Mouse (Mus musculus) cerebellum, adult 2 months (tissue): ENCODE data around the gene Tbx18. TPM values are rescaled to one million over a fixed set of nuclear protein-coding genes. Genes with fewer than 3 reads are reported as not detected.

Experiments used
- DNase-seq, 2 experiments: peaks; one replicate each; pipeline ENCODE4 v3.0.0; 2021
- H3K27ac ChIP-seq: fragments of 200-500 bp; 2 replicates; pipeline ENCODE4 v1.5.1; 2012; ENCODE audit warnings: low read length, control low read depth, inconsistent platforms; ENCODE audit not compliant: insufficient read depth
- H3K27me3 ChIP-seq: fragments of 200-500 bp; 2 replicates; pipeline ENCODE4 v1.6.1; 2012; ENCODE audit warnings: inconsistent platforms, mild to moderate bottlenecking, low read length, moderate library complexity; ENCODE audit not compliant: control insufficient read depth, insufficient read depth
- H3K4me1 ChIP-seq: fragments of 200-500 bp; 2 replicates; pipeline ENCODE4 v1.6.1; 2011; ENCODE audit warnings: low read length; ENCODE audit not compliant: control insufficient read depth, insufficient read depth
- H3K4me3 ChIP-seq: fragments of 200-500 bp; replicated peaks from 2 replicates; pipeline ENCODE3; 2011; ENCODE audit warnings: mild to moderate bottlenecking, low read depth, low read length, control low read depth; ENCODE audit not compliant: insufficient read depth
- CTCF ChIP-seq: fragments of 200-500 bp; IDR thresholded peaks from 2 replicates; pipeline ENCODE4 v1.5.1; 2011; ENCODE audit warnings: low read depth, mild to moderate bottlenecking, control low read depth, low read length, moderate library complexity, borderline replicate concordance; ENCODE audit not compliant: insufficient read depth
- POLR2A ChIP-seq: fragments of 200-500 bp; IDR thresholded peaks from 2 replicates; pipeline ENCODE4 v1.6.1; 2011; ENCODE audit warnings: low read length, control low read depth, borderline replicate concordance; ENCODE audit not compliant: insufficient read depth
- WGBS: fragments of 180-500 bp; shearing (Covaris S2); methylation state at CpG from one replicate; pipeline ENCODE4 v1.1.7; 2018; 5-methylcytosine and 5-hydroxymethylcytosine counted together
- polyA plus RNA-seq: library from polyadenylated mRNA; depleted of rRNA; stranded (reverse); fragments of >200 nt; gene quantifications from 2 replicates; pipeline ENCODE4 v1.2.3, GENCODE M21; 2012

The Tbx18 gene
- polyA plus RNA-seq, 1 experiment, result 1.1 TPM

DNA sequence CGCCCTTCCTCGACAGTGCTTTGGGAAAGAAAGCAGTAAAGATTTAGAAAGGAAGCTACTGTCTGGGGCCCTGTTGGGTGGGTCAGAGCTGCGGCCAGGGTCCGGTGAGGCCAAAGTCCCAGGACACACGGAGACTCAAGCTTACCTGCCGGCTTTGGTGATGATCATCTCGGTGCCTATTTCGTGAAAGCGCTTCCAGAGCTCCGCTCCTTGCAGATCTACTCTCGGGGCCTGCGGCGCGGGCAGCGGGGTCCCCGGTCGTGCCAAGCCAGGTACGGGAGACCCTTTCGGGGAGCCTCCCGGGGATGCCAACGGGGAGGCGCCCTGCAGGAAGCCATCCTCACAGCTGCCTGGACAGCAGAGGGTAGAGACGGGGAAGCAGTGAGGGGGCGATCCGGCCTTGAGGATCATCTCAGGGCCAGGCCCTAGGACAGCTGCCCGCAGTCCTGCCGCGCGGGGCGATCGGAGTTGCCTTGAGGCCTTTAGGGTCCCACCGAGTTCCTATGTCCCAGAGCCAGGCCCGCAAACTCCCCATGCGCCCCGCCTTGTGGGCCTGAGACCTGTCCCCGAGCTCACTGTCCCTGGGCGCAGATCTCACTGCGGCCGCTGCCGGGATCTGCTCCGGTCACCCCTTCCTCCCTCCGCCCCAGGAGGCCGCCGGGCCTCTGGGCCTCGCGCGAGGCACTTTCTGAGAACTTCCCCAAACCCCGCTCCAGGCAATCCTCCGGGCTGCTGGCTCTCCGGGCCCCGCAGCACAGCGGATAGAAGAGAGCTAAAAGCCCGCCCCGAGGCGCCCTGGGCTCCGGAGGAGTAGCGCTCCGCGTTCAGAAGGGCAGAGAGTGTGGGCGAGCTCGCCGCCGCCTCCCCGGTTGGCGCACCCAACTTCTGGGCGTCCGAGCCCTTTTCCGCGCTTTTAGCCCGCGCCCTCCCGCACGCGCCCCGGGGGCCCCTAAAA is 1.5 kb downstream of the Tbx18 start:
- Histone ChIP-seq H3K4me3 (no peak overlapping the region), H3K4me1 (no peaks in the 10 kb centered on the region), H3K27me3 (peaks cover 29% of the 10 kb centered on the region; the same call in 1 of the 2 replicates), H3K27ac (no peak overlapping the region)
- 1% methylated on average over 71 of the region's 75 CpGs for WGBS
- DNase-seq, result peak in 1 of 2 experiments; percentile 15
- no peak for TF ChIP-seq POLR2A
- no peak for TF ChIP-seq CTCF

DNA sequence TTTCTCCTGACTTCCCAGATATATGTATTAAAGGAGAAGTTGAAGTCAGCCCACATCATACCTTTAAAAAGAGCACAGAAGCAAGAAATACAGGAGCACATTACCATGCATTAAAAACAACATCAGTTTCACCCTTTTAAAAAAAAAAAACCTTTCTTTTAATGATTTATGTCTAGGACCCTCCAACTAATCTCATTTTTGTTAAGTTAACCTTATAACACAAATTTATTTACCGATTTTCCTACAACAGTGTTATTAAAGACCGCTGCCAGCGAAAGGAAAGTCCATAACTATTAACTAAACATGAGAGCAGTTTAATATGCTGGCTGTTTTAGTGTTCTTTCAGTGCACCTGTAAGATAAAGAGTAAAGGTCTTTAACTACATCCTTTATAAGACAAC is 3.0 kb downstream of the Tbx18 start:
- peaks cover 27% of the 10 kb centered on the region; the same call in 1 of the 2 replicates for H3K27me3 ChIP-seq
- no peak for TF ChIP-seq POLR2A
- no peak for TF ChIP-seq CTCF

DNA sequence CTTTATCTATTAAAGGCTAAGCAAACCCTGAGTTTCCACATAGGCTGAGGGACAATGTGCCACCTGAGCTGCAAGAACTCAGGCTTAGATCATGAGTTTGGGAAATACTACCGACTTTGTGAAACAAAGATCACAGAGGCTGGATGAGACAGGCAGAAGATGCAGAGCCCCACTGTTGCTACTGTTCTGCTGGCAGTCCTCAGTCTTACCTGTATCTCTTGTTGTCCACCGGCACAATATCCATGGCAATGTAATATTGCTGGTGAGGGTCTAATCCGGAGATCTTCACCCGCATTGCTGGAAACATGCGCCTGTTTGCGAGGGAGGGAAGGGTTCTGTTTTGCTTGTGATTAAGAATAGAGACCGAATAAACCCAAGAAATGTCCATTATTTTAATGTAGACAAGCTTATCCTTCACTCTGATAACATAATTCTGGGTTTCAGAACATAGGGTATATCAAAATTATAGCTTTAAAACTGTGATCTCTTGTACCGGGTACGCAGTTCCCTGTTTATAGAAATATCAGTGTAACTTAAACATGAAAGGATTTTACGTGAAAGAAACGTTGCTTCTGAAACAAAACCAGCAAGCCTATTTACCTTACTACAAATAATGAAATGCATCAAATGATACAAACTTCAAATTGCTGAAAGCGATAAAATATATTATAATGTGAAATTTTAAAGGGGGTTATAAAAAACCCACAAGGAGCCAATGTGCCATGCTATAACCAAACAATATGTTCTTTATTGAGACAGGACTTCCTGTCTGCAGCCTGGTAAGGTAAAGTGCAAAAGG is 3.7 kb downstream of the Tbx18 start:
- no peak overlapping the region for H3K27ac ChIP-seq
- no peaks in the 10 kb centered on the region for H3K4me1 ChIP-seq
- no peak for DNase-seq
- 20% methylated on average over 12 of the region's 12 CpGs for WGBS
- H3K27me3 ChIP-seq, result peaks cover 23% of the 10 kb centered on the region; the same call in 1 of the 2 replicates
- TF ChIP-seq CTCF, result no peak
- no peak for TF ChIP-seq POLR2A
- H3K4me3 ChIP-seq, result no peak overlapping the region

More for the DNA sequence above, 3.0 kb downstream of the Tbx18 start:
- no peak for DNase-seq
- Histone ChIP-seq H3K27ac (no peak overlapping the region), H3K4me3 (no peak overlapping the region), H3K4me1 (no peaks in the 10 kb centered on the region)
- 32% methylated on average over 3 of the region's 3 CpGs for WGBS

DNA sequence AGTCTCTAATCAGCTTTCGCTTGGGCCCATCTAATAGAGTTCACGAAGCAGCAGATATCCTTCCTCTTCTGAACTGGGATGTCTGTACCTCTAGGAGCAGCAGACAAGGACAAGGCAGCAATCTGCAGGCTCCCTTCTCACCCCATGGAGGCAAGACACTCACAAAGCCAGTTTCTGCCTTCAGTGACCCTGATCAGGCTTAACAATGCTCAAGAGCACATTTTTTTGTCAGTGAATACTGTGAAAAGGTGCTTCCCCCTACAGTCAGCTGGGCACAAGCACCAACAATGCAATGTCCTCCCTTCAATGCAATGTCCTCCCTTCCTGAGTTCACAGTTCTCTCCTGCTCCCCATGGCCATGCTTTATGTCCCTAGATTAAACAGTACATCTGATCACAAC is 9.3 kb downstream of the Tbx18 start:
- TF ChIP-seq CTCF, result no peak
- TF ChIP-seq POLR2A, result no peak
- 68% methylated on average over 2 of the region's 2 CpGs for WGBS
- Histone ChIP-seq H3K27me3 (no peaks in the 10 kb centered on the region; the same call in 1 of the 2 replicates), H3K4me3 (no peak overlapping the region), H3K4me1 (no peaks in the 10 kb centered on the region), H3K27ac (no peak overlapping the region)
- no peak for DNase-seq

DNA sequence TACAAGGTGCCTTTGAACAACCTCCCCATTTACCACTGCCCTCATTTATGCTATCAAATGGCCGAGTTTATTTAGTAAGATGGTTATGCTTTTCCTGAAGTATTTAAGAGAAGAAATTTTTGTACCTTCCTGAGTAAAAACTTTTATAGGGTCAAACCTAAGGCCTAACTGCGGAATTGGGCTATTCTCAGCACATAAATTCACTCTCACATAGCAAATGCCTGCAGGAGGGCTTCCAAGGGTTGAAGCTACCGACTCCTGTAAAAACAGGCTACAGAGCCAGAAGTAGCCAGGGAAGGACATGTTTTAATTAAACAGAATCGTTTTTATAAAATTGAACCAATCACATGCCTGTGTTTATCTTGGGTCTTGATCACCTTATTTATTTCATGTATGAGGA is 20.7 kb downstream of the Tbx18 start:
- Histone ChIP-seq H3K27me3 (no peaks in the 10 kb centered on the region), H3K4me1 (no peaks in the 10 kb centered on the region), H3K27ac (no peak overlapping the region), H3K4me3 (no peak overlapping the region)
- DNase-seq, result no peak
- no peak for TF ChIP-seq CTCF
- TF ChIP-seq POLR2A, result no peak
- 78% methylated on average over 4 of the region's 4 CpGs for WGBS

DNA sequence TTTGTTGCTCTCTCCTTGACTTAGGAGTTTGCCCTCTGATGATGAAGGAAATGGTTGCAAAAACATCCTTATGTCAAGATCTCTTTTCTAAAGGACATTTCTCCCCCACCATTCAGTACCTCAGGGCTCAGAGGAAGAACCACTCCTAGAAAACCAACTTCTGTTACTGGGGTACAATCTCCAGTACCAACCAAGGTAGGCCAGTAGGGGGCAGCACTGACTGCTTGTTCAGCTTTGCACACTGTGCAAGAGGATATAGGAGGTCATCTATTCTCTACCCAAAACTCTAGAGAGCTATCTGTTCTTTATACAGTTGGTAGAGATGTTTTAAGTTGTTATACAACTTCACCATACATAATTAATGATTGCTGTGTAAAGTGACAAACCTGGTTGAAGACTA is 22.9 kb downstream of the Tbx18 start:
- no peak overlapping the region for H3K27ac ChIP-seq
- TF ChIP-seq CTCF, result peak; percentile 57
- TF ChIP-seq POLR2A, result no peak

DNA sequence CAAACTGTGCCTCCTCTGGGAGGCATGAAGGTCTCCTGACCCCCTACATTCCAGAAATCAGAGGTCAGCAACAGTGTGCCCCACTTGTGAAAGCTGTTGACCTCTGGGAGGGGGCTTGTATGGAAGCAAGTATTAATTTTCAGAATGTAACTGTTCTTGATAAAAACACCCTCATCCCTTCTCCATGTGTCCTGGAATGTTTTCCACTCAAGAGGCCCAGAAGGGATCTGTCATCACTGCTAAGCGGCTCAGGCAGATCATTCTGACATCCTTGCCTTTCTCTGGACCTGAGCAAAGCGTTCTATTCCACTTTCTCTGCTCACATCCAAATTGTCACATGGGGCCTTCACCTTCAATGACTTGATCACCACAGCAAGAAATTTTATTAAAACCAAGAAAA is 28.8 kb downstream of the Tbx18 start:
- DNase-seq, result no peak
- no peak overlapping the region for H3K27ac ChIP-seq
- H3K4me1 ChIP-seq, result no peaks in the 10 kb centered on the region
- no peaks in the 10 kb centered on the region for H3K27me3 ChIP-seq
- no peak overlapping the region for H3K4me3 ChIP-seq
- TF ChIP-seq CTCF (no peak), POLR2A (no peak)
- WGBS, result 90% methylated on average over 2 of the region's 2 CpGs

More for the DNA sequence above, 22.9 kb downstream of the Tbx18 start:
- DNase-seq, result peak; percentile 16 to 34
- H3K4me1 ChIP-seq, result no peaks in the 10 kb centered on the region
- no peaks in the 10 kb centered on the region for H3K27me3 ChIP-seq
- H3K4me3 ChIP-seq, result no peak overlapping the region

DNA sequence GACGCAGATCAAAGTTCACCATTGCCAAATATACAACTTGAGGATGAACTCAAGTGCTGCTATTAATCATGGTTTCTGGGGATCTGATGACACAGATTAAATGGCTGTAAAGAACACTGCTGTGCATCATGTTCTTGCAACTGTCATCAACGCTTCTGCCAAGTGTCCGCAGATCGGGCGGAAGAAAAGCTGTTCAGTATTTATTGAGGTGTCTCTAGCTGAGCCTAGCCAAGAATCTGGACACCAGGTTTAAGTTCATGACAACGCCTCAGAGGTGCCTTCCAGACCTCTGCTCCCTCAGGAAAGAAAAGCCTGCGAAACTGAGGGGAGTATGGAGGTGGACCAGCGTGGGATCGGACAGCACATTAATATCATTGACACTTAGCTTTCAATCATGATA is 44.1 kb downstream of the Tbx18 start:
- H3K4me3 ChIP-seq, result no peak overlapping the region
- no peaks in the 10 kb centered on the region for H3K4me1 ChIP-seq
- DNase-seq, result no peak
- no peak overlapping the region for H3K27ac ChIP-seq
- WGBS, result 27% methylated on average over 9 of the region's 9 CpGs
- H3K27me3 ChIP-seq, result no peaks in the 10 kb centered on the region
- no peak for TF ChIP-seq POLR2A
